Mouse (Mus musculus) left cerebral cortex, adult 6 months (tissue): ENCODE results near the gene Obox5. TPM values are rescaled to one million over a fixed set of nuclear protein-coding genes. Genes with fewer than 3 reads are reported as not detected.

Experiments used
- long read RNA-seq, 2 experiments: library from polyadenylated mRNA; unstranded; transcript quantifications; one replicate each; pipeline ENCODE4 v2.0.0; 2019 to 2020
- polyA plus RNA-seq: library from polyadenylated mRNA; unstranded; fragments of <200 nt; fragmentation: Nextera tagmentation; gene quantifications from 2 replicates; pipeline ENCODE4 v1.2.3, GENCODE M21; 2021

Gene Obox5
- polyA plus RNA-seq: not detected in 2 replicates
- long read RNA-seq, experiment 1: 0 reads
- long read RNA-seq, experiment 2: 0 reads

DNA sequence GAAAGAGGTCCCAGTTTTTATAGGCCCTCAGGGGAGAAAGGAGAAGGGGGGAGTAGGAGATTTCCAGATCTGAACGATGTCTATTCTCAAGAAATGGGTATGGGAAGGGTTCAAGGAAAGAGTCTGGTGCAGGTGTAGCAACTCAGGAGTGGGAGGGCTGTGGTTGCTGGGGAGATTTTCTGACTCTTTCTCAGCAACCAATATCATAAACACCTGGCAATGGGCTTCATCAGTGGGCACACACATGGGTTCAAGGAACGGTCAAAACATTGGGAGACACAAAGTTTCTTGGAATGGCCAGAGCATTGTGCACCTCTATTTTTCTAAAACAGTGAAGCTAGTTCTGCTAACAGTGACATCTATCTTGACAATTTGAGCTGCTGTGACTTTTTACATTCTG, at the start of gene Obox5:
Gene Obox5, plus strand, starts transcription at position 301 of the 400 bp plus-strand sequence.

Other genes starting within 250 kb of the Obox5 start
- gene Obox3, start 110.2 kb upstream of the Obox5 start, polyA plus RNA-seq: not detected in 2 replicates
- not detected in 2 replicates for gene Obox6, start 89.5 kb downstream of the Obox5 start, polyA plus RNA-seq
- not detected in 2 replicates for gene Crx, start 129.8 kb downstream of the Obox5 start, polyA plus RNA-seq
- gene Crxos, start 132.5 kb downstream of the Obox5 start, polyA plus RNA-seq: not detected in 2 replicates
- 2,345 and 3,530 TPM in 2 replicates for gene Selenow, start 172.3 kb downstream of the Obox5 start, polyA plus RNA-seq
- 131 and 208 TPM in 2 replicates for gene Nop53, start 195.9 kb downstream of the Obox5 start, polyA plus RNA-seq
- 1.3 and 3.1 TPM in 2 replicates for gene Ehd2, start 217.4 kb downstream of the Obox5 start, polyA plus RNA-seq